Mouse (Mus musculus) midbrain, embryonic 16.5 days (tissue): ENCODE results near the gene Ssr2. TPM values are rescaled to one million over a fixed set of nuclear protein-coding genes. Genes with fewer than 3 reads are reported as not detected.

Experiments
- ATAC-seq: fragments of 200-750 bp; cut with Nextera tagmentation; 2 replicates; pipeline ENCODE4 v1.8.0; 2017; ENCODE audit warnings: moderate TSS enrichment
- H3K27ac ChIP-seq: fragments of 300-500 bp; sonication (generic); 2 replicates; pipeline ENCODE4 v1.5.1; 2014; ENCODE audit warnings: mild to moderate bottlenecking, low read length, mixed read lengths
- H3K27me3 ChIP-seq: fragments of 300-500 bp; sonication (generic); 2 replicates; pipeline ENCODE4 v1.6.1; 2014; ENCODE audit warnings: low read depth, low read length, mixed read lengths; ENCODE audit not compliant: control insufficient read depth, insufficient read depth
- H3K36me3 ChIP-seq: fragments of 300-500 bp; sonication (generic); 2 replicates; pipeline ENCODE4 v1.6.1; 2014; ENCODE audit warnings: mild to moderate bottlenecking, low read length, moderate library complexity, mixed read lengths; ENCODE audit not compliant: control insufficient read depth, insufficient read depth
- H3K4me1 ChIP-seq: fragments of 300-500 bp; sonication (generic); 2 replicates; pipeline ENCODE4 v1.6.1; 2014; ENCODE audit warnings: mild to moderate bottlenecking, low read length, mixed read lengths; ENCODE audit not compliant: control insufficient read depth, insufficient read depth
- H3K4me2 ChIP-seq: fragments of 300-500 bp; sonication (generic); 2 replicates; pipeline ENCODE4 v1.6.1; 2014; ENCODE audit warnings: mild to moderate bottlenecking, low read length, mixed read lengths
- H3K4me3 ChIP-seq: fragments of 300-500 bp; sonication (generic); 2 replicates; pipeline ENCODE4 v1.5.1; 2014; ENCODE audit warnings: low read depth, mild to moderate bottlenecking, low read length, moderate library complexity, mixed read lengths
- H3K9ac ChIP-seq: fragments of 300-500 bp; sonication (generic); 2 replicates; pipeline ENCODE4 v1.6.1; 2014; ENCODE audit warnings: low read depth, low read length, mixed read lengths
- H3K9me3 ChIP-seq: fragments of 300-500 bp; sonication (generic); replicated peaks from 2 replicates; pipeline ENCODE4 v1.6.1; 2014; ENCODE audit warnings: mild to moderate bottlenecking, low read length, mixed read lengths; ENCODE audit not compliant: control insufficient read depth, poor library complexity, severe bottlenecking
- WGBS: fragments of 180-500 bp; shearing (Covaris S2); extraction: QIAGEN DNeasy Blood & Tissue Kit; methylation state at CpG from one replicate; pipeline ENCODE4 v1.1.7; 2014; 5-methylcytosine and 5-hydroxymethylcytosine counted together
- polyA plus RNA-seq: library from polyadenylated mRNA; unstranded; fragments of >200 nt; fragmentation: Nextera tagmentation; extraction: Ambion mirVana; gene quantifications from 2 replicates; pipeline ENCODE4 v1.2.1, GENCODE M21; 2015

The Ssr2 gene
- polyA plus RNA-seq, 1 experiment from 2014 or later = 144 TPM

GRCm38 (mm10) chr3:88532299-88532674 is 43.4 kb upstream of the Ssr2 start, which contains the start of gene Mex3a:
Gene Mex3a, plus strand, starts transcription at chr3:88532395.
- ATAC-seq = no peak
- WGBS = under 1% methylated on average over 18 of the region's 31 CpGs
- peaks cover 12% of the 10 kb centered on the region for H3K36me3 ChIP-seq
- H3K27ac ChIP-seq = peak within 1 kb of the TSS; percentile 99
- H3K4me3 ChIP-seq = peak within 1 kb of the TSS; percentile 60
- no peaks in the 10 kb centered on the region for H3K9me3 ChIP-seq
- H3K9ac ChIP-seq = peak within 1 kb of the TSS; percentile 100
- peaks cover 64% of the 10 kb centered on the region for H3K4me1 ChIP-seq
- H3K27me3 ChIP-seq = no peaks in the 10 kb centered on the region
- peak within 1 kb of the TSS; percentile 93 for H3K4me2 ChIP-seq

GRCm38 (mm10) chr3:88532689-88533511 is 42.8 kb upstream of the Ssr2 start:
- Histone ChIP-seq H3K36me3 (peaks cover 17% of the 10 kb centered on the region), H3K4me1 (peaks cover 63% of the 10 kb centered on the region), H3K27ac (peak overlapping the region; percentile 99), H3K9ac (peak overlapping the region; percentile 100), H3K4me3 (peak overlapping the region; percentile 60), H3K27me3 (no peaks in the 10 kb centered on the region), H3K4me2 (peak overlapping the region; percentile 93), H3K9me3 (no peaks in the 10 kb centered on the region)
- peak; percentile 19 for ATAC-seq
- WGBS = under 1% methylated on average over 35 of the region's 40 CpGs

GRCm38 (mm10) chr3:88533706-88534105 is 42.0 kb upstream of the Ssr2 start:
- peak overlapping the region; percentile 60 for H3K4me3 ChIP-seq
- peak overlapping the region; percentile 99 for H3K27ac ChIP-seq
- H3K4me1 ChIP-seq = peaks cover 64% of the 10 kb centered on the region
- ATAC-seq = no peak
- no peaks in the 10 kb centered on the region for H3K27me3 ChIP-seq
- peak overlapping the region; percentile 93 for H3K4me2 ChIP-seq
- no peaks in the 10 kb centered on the region for H3K9me3 ChIP-seq
- peak overlapping the region; percentile 100 for H3K9ac ChIP-seq
- WGBS = 0% methylated on average over 3 of the region's 5 CpGs
- H3K36me3 ChIP-seq = peaks cover 25% of the 10 kb centered on the region

DNA sequence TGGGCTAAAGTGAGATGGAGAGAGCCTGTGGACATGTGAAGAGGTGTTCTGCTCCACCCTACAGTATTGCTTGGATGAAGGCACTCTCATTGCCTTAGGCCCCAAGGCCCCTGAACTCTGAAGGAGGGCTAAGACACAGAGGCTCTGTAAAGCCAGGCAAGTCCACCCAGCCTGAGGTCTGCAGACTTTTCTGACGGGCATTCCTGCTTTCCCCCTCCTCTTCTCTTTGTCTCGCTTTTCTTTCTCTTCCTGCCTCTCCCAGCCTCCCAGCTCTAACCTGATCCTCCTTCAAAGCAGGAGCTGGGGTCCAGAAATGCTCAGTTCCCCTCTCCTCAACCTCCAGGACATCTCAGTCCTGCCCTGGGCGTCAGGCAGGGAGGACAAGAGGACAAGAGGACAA is 40.7 kb upstream of the Ssr2 start:
- Histone ChIP-seq H3K27ac (peak overlapping the region; percentile 47), H3K36me3 (peaks cover 26% of the 10 kb centered on the region), H3K4me3 (peak overlapping the region; percentile 60), H3K4me2 (peak overlapping the region; percentile 93), H3K9ac (peak overlapping the region; percentile 100), H3K27me3 (no peaks in the 10 kb centered on the region), H3K4me1 (peaks cover 59% of the 10 kb centered on the region), H3K9me3 (no peaks in the 10 kb centered on the region)
- WGBS = 7% methylated on average over 3 of the region's 3 CpGs
- ATAC-seq = no peak

- peak overlapping the region; percentile 93 for H3K4me2 ChIP-seq
- H3K4me3 ChIP-seq = peak overlapping the region; percentile 60
- no peaks in the 10 kb centered on the region for H3K9me3 ChIP-seq
- peaks cover 57% of the 10 kb centered on the region for H3K4me1 ChIP-seq
- H3K36me3 ChIP-seq = peaks cover 28% of the 10 kb centered on the region
- no peaks in the 10 kb centered on the region for H3K27me3 ChIP-seq
- ATAC-seq = no peak
- WGBS = 16% methylated on average over 4 of the region's 4 CpGs
- peak overlapping the region; percentile 47; the same call in 1 of the 2 replicates for H3K27ac ChIP-seq
- H3K9ac ChIP-seq = peak overlapping the region; percentile 100
Measured at GRCm38 (mm10) chr3:88535527-88535926, 40.1 kb upstream of the Ssr2 start.

- H3K9ac ChIP-seq = peak overlapping the region; percentile 51
- H3K4me3 ChIP-seq = peak overlapping the region; percentile 60
- no peak for ATAC-seq
- peaks cover 58% of the 10 kb centered on the region for H3K4me1 ChIP-seq
- peak overlapping the region; percentile 93 for H3K4me2 ChIP-seq
- H3K27ac ChIP-seq = peak overlapping the region; percentile 23; the same call in 1 of the 2 replicates
- no peaks in the 10 kb centered on the region for H3K9me3 ChIP-seq
- WGBS = 3% methylated on average over 63 of the region's 64 CpGs
- peaks cover 28% of the 10 kb centered on the region for H3K36me3 ChIP-seq
- no peaks in the 10 kb centered on the region for H3K27me3 ChIP-seq
Measured at GRCm38 (mm10) chr3:88536103-88536930, 39.4 kb upstream of the Ssr2 start.

GRCm38 (mm10) chr3:88537146-88537545 is 38.5 kb upstream of the Ssr2 start:
- Histone ChIP-seq H3K4me3 (no peak overlapping the region; the same call in 1 of the 2 replicates), H3K27ac (0 out of 2 replicates have a peak overlapping the region, but pooled peaks have one; percentile 9), H3K9ac (peak overlapping the region; percentile 51), H3K27me3 (no peaks in the 10 kb centered on the region), H3K4me2 (peak overlapping the region; percentile 93; the same call in 1 of the 2 replicates), H3K36me3 (peaks cover 28% of the 10 kb centered on the region), H3K9me3 (no peaks in the 10 kb centered on the region), H3K4me1 (peaks cover 61% of the 10 kb centered on the region)
- no peak for ATAC-seq
- 56% methylated on average over 6 of the region's 6 CpGs for WGBS

DNA sequence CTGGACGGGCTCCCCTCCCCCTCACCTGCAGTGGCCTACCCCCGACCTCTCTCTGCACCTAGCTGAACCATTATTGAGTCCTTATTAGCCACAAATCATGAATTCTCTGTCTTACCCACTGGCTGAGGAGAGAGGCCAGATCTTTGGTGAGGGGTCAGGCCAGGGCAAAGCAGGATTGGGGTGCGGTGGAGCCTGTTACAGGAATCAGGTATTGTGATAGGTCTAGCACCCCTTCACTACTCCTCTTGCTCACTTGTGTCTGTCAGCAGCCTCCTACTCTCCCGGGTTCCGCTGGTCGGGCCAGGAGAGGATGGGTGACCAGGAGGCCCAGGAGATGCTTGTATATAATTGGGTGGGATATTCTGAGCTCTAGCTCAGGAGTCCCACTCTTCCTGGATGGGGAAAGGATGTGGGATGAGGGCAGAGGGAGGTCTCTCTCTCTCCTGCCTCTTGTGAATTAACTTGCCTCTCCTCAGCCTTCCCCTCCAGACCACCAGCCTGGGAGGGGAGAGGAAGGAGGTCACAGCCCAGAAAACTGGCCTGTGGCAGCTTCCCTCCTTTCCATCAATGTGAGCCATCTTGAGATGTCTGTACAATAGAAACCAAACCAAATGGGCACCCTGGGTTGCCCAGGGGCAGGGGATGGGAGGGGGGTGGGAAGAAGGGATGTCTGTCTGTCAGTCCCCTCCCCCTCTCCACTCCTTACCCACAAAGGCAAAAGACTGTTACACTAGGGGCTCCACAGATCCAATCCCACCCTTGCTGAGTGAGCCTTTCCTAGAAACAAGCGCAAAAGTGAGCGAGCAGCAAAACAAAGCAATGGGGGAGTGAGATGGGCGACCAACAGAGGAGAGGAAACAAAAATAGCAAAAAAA is 37.2 kb upstream of the Ssr2 start:
- no peak overlapping the region for H3K4me2 ChIP-seq

More for the DNA sequence above, 37.2 kb upstream of the Ssr2 start:
- Histone ChIP-seq H3K4me3 (no peak overlapping the region), H3K27me3 (no peaks in the 10 kb centered on the region), H3K9me3 (no peaks in the 10 kb centered on the region), H3K9ac (no peak overlapping the region), H3K36me3 (peaks cover 28% of the 10 kb centered on the region), H3K27ac (peak overlapping the region; percentile 53), H3K4me1 (peaks cover 61% of the 10 kb centered on the region)
- 15% methylated on average over 9 of the region's 9 CpGs for WGBS
- no peak for ATAC-seq
